Comparison of ENCODE assay signal across 16 mouse cellular contexts in the genomic region with DNA sequence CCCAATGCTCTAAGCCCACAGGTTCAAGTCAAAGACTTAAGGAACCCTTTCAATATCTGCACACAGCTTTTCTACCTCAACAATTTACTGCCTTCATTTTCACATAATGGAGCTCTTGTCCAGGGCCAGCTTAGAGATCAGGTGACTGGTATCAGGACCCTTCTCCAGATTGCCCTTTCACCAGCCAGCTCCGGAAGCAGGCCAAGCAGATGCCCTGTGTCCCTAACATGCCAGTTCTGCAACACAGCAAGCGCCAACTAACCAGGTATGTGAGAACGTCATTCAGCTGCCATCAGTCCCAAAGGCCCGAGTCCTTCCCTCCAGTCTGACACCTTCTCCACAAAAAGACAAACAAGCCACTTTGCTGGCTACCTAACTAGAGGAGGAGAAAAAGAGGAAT. TPM values are rescaled to one million over a fixed set of nuclear protein-coding genes. Genes with fewer than 3 reads are reported as not detected.
DNase-seq lines count a peak whose midpoint lies in the region; ATAC-seq lines count a peak whose summit lies in the region.
"Had no signal": no experiment of that assay in that cellular context is flagged by ENCODE, and none has a peak within 500 bp of the region (broad histone marks: within the 10 kb centered on the region; RNA-seq: fewer than 3 reads in every experiment).

No protein-coding gene starts in this region.

- no peaks in the 10 kb centered on the region for H3K9me3 ChIP-seq in megakaryocyte, embryonic 14.5 days
- H3K9me3 ChIP-seq: embryonic facial prominence, embryonic 12.5 days; forebrain, embryonic 15.5 days; heart, embryonic 13.5 days; intestine, embryonic 15.5 days had no signal

- intact Hi-C loops in heart, postnatal 25 days (cut with DNase I) = no loop called here

- peak; percentile 88 for DNase-seq in heart, adult 11 months
- DNase-seq in heart, postnatal 25 days (ENCODE audit: low spot score) = no peak
- DNase-seq in adrenal gland, postnatal 36 days = no peak
- DNase-seq: adrenal gland, adult 2 months; cerebellum, adult 18-20 months; gastrocnemius, postnatal 14 days had no signal

- peaks cover 12% of the 10 kb centered on the region for H3K4me1 ChIP-seq in megakaryocyte, embryonic 14.5 days
- peaks cover 39% of the 10 kb centered on the region for H3K4me1 ChIP-seq in brown adipose tissue, adult 24 weeks (ENCODE audit: control insufficient read depth, insufficient read depth, insufficient read length, low read length)
- H3K4me1 ChIP-seq: intestine, embryonic 15.5 days had no signal

- peak overlapping the region; percentile 57 for H3K27ac ChIP-seq in brown adipose tissue, adult 24 weeks (replicated peaks; ENCODE audit: low read depth, low read length)
- H3K27ac ChIP-seq: embryonic facial prominence, embryonic 12.5 days; forebrain, embryonic 15.5 days; heart, embryonic 13.5 days; hindbrain, embryonic 14.5 days; intestine, embryonic 15.5 days had no signal

- ATAC-seq in megakaryocyte, adult 5-6 weeks (ENCODE audit: poor library complexity, severe bottlenecking) = no peak
- ATAC-seq: activated CD4-positive, CD25-positive, alpha-beta regulatory T cell, adult 4 months; forebrain, embryonic 15.5 days; intestine, embryonic 15.5 days; Patski had no signal

- peak overlapping the region; percentile 31 for H3K4me3 ChIP-seq in megakaryocyte, embryonic 14.5 days (replicated peaks)
- no peak overlapping the region for H3K4me3 ChIP-seq in brown adipose tissue, adult 24 weeks (ENCODE audit: insufficient read depth, low read depth, low read length)
- H3K4me3 ChIP-seq: embryonic facial prominence, embryonic 12.5 days; forebrain, embryonic 15.5 days; heart, embryonic 13.5 days; intestine, embryonic 15.5 days had no signal

- H3K27me3 ChIP-seq in megakaryocyte, embryonic 14.5 days (replicated peaks) = no peaks in the 10 kb centered on the region
- H3K27me3 ChIP-seq: embryonic facial prominence, embryonic 12.5 days; forebrain, embryonic 15.5 days; heart, embryonic 13.5 days; intestine, embryonic 15.5 days; Patski had no signal

- H3K36me3 ChIP-seq in megakaryocyte, embryonic 14.5 days (replicated peaks; ENCODE audit: low read length) = no peaks in the 10 kb centered on the region
- H3K36me3 ChIP-seq: embryonic facial prominence, embryonic 12.5 days; forebrain, embryonic 15.5 days; heart, embryonic 13.5 days; intestine, embryonic 15.5 days had no signal

RNA-seq across cellular contexts. Expression of gene Abca1, which starts 6.6 kb away (rescaled TPM):
- 10 to 100 TPM; 13.6 to 19.7 TPM for total RNA-seq in heart, postnatal 25 days (2021)
- polyA plus RNA-seq in megakaryocyte, embryonic 14.5 days (2012; ENCODE audit: insufficient read depth, low replicate concordance) = 0.77 TPM in 1 of 2 replicates, not detected in the other
- 1.2 and 1.8 TPM in 2 replicates for total RNA-seq in megakaryocyte, adult 5-6 weeks (2015)
- total RNA-seq in megakaryocyte, adult 5-6 weeks (2017) = 2.5 and 3.4 TPM in 2 replicates
- 21.5 and 22.3 TPM in 2 replicates for polyA plus RNA-seq in brown adipose tissue, adult 24 weeks (2012; ENCODE audit: insufficient read depth, insufficient read length, missing spikeins)
- 100 to 1,000 TPM; 148 to 154 TPM for total RNA-seq in adrenal gland, postnatal 36 days (2021)

Comparison
In these comparisons a context has a peak if more than half of its experiments do, and no peak if none do; other contexts are left out.
1. RNA of gene Abca1, which starts 6.6 kb away (total RNA-seq): 148 to 154 TPM in adrenal gland, postnatal 36 days; 13.6 to 19.7 TPM in heart, postnatal 25 days and 1.2 to 3.4 TPM in megakaryocyte, adult 5-6 weeks; every median in the first group is over 4 times any median in the second.